Mouse (Mus musculus): ENCODE results near the gene Uhrf1bp1l.

DNA sequence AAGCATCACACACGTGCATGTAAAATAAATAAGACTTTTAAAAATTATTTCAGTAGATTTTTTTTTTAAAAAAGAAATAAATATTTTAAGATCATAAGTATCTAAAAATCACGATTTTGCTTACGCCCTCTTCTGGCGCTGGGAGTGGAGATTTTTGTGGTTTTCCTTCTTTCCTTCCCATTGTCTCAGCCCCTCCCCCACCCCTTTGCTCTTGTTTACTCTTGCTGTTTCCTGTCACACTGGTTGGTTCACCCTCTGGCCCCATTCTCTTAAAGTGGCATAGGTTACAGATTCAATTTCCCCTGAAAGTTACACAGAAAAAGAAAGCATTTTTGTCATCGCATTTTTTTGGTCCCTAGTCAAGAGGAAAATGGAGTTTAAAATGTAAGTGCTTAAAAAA, 41.7 kb upstream of the Uhrf1bp1l start:
- TF ChIP-seq CTCF (conservative IDR thresholded peaks at IDR 0.05; ENCODE audit: low read length) (no peak), NANOG (IDR thresholded peaks at IDR 0.05; ENCODE audit: borderline replicate concordance, low read length) (no peak), POU5F1 (IDR thresholded peaks at IDR 0.05; ENCODE audit: borderline replicate concordance, low read length) (no peak)
